Mouse (Mus musculus) hindbrain, embryonic 13.5 days (tissue): ENCODE results near the gene Bnip1. TPM values are rescaled to one million over a fixed set of nuclear protein-coding genes. Genes with fewer than 3 reads are reported as not detected.

ENCODE experiments used
- ATAC-seq: fragments of 200-750 bp; cut with Nextera tagmentation; 2 replicates; pipeline ENCODE4 v1.8.0; 2017; ENCODE audit warnings: moderate TSS enrichment; ENCODE audit not compliant: low FRiP score
- H3K27ac ChIP-seq: fragments of 300-500 bp; sonication (generic); 2 replicates; pipeline ENCODE4 v1.5.1; 2015; ENCODE audit warnings: inconsistent platforms, mild to moderate bottlenecking, moderate library complexity
- H3K27me3 ChIP-seq: fragments of 300-500 bp; sonication (generic); 2 replicates; pipeline ENCODE4 v1.6.1; 2015; ENCODE audit warnings: mild to moderate bottlenecking, inconsistent platforms
- H3K36me3 ChIP-seq: fragments of 300-500 bp; sonication (generic); 2 replicates; pipeline ENCODE4 v1.6.1; 2015; ENCODE audit warnings: mild to moderate bottlenecking, inconsistent platforms
- H3K4me1 ChIP-seq: fragments of 300-500 bp; sonication (generic); replicated peaks from 2 replicates; pipeline ENCODE4 v1.6.1; 2015; ENCODE audit warnings: inconsistent platforms
- H3K4me2 ChIP-seq: fragments of 300-500 bp; sonication (generic); 2 replicates; pipeline ENCODE4 v1.6.1; 2015; ENCODE audit warnings: inconsistent platforms, mild to moderate bottlenecking, moderate library complexity
- H3K4me3 ChIP-seq: fragments of 300-500 bp; sonication (generic); 2 replicates; pipeline ENCODE4 v1.5.1; 2015; ENCODE audit warnings: mild to moderate bottlenecking, inconsistent platforms
- H3K9ac ChIP-seq: fragments of 300-500 bp; sonication (generic); 2 replicates; pipeline ENCODE4 v1.6.1; 2015; ENCODE audit warnings: mild to moderate bottlenecking, inconsistent platforms
- H3K9me3 ChIP-seq: fragments of 300-500 bp; sonication (generic); 2 replicates; pipeline ENCODE4 v1.6.1; 2016; ENCODE audit warnings: inconsistent platforms
- WGBS: fragments of 180-500 bp; shearing (Covaris S2); methylation state at CpG from one replicate; pipeline ENCODE4 v1.1.7; 2015; 5-methylcytosine and 5-hydroxymethylcytosine counted together
- polyA plus RNA-seq: library from polyadenylated mRNA; unstranded; fragments of >200 nt; fragmentation: Nextera tagmentation; extraction: Ambion mirVana; gene quantifications from 2 replicates; pipeline ENCODE4 v1.2.1, GENCODE M21; 2015

Bnip1 gene
- polyA plus RNA-seq, 1 experiment from 2014 or later: 50.3 TPM

GRCm38 (mm10) chr17:26797379-26798128 is 16.7 kb downstream of the Bnip1 start:
- Histone ChIP-seq H3K4me1 (no peaks in the 10 kb centered on the region), H3K9ac (no peak overlapping the region), H3K27ac (no peak overlapping the region), H3K4me3 (no peak overlapping the region), H3K9me3 (no peaks in the 10 kb centered on the region), H3K36me3 (peaks cover 16% of the 10 kb centered on the region), H3K4me2 (no peak overlapping the region), H3K27me3 (no peaks in the 10 kb centered on the region)
- 75% methylated on average over 6 of the region's 6 CpGs for WGBS
- ATAC-seq: no peak

- WGBS: 88% methylated on average over 3 of the region's 3 CpGs
- Histone ChIP-seq H3K27ac (no peak overlapping the region), H3K4me2 (no peak overlapping the region), H3K9ac (no peak overlapping the region), H3K27me3 (no peaks in the 10 kb centered on the region), H3K36me3 (no peaks in the 10 kb centered on the region), H3K9me3 (peaks cover 3% of the 10 kb centered on the region; the same call in 1 of the 2 replicates), H3K4me1 (no peaks in the 10 kb centered on the region), H3K4me3 (no peak overlapping the region)
- ATAC-seq: no peak
These were observed 22.0 kb downstream of the Bnip1 start for GRCm38 (mm10) chr17:26802886-26803285.

GRCm38 (mm10) chr17:26812607-26813006 is 31.7 kb downstream of the Bnip1 start:
- Histone ChIP-seq H3K4me3 (no peak overlapping the region), H3K27me3 (0 out of 2 replicates have a peak, but pooled peaks cover 8% of the 10 kb centered on the region), H3K4me1 (0 out of 2 replicates have a peak, but pooled peaks cover 3% of the 10 kb centered on the region), H3K9ac (no peak overlapping the region), H3K4me2 (no peak overlapping the region), H3K36me3 (no peaks in the 10 kb centered on the region), H3K27ac (no peak overlapping the region), H3K9me3 (no peaks in the 10 kb centered on the region)
- no peak for ATAC-seq
- 81% methylated on average over 2 of the region's 2 CpGs for WGBS

- no peaks in the 10 kb centered on the region for H3K36me3 ChIP-seq
- H3K27me3 ChIP-seq: peaks cover 11% of the 10 kb centered on the region; the same call in 1 of the 2 replicates
- H3K4me2 ChIP-seq: no peak overlapping the region
- no peak overlapping the region for H3K9ac ChIP-seq
- ATAC-seq: no peak
- no peak overlapping the region for H3K27ac ChIP-seq
- no peaks in the 10 kb centered on the region for H3K9me3 ChIP-seq
- H3K4me1 ChIP-seq: 0 out of 2 replicates have a peak, but pooled peaks cover 3% of the 10 kb centered on the region
- no peak overlapping the region for H3K4me3 ChIP-seq
- 87% methylated on average over 9 of the region's 9 CpGs for WGBS
These were observed 32.6 kb downstream of the Bnip1 start for GRCm38 (mm10) chr17:26813497-26813896.

GRCm38 (mm10) chr17:26816810-26817209 is 35.9 kb downstream of the Bnip1 start:
- Histone ChIP-seq H3K4me3 (no peak overlapping the region), H3K4me1 (no peaks in the 10 kb centered on the region), H3K4me2 (no peak overlapping the region), H3K36me3 (no peaks in the 10 kb centered on the region), H3K9me3 (no peaks in the 10 kb centered on the region), H3K9ac (no peak overlapping the region), H3K27ac (no peak overlapping the region), H3K27me3 (peaks cover 21% of the 10 kb centered on the region; the same call in 1 of the 2 replicates)
- ATAC-seq: no peak
- 90% methylated on average over 6 of the region's 6 CpGs for WGBS

- Histone ChIP-seq H3K4me2 (no peak overlapping the region), H3K36me3 (no peaks in the 10 kb centered on the region), H3K4me1 (no peaks in the 10 kb centered on the region), H3K4me3 (no peak overlapping the region), H3K27ac (no peak overlapping the region), H3K9me3 (no peaks in the 10 kb centered on the region), H3K9ac (no peak overlapping the region), H3K27me3 (peaks cover 21% of the 10 kb centered on the region; the same call in 1 of the 2 replicates)
- ATAC-seq: no peak
These were observed 36.9 kb downstream of the Bnip1 start for GRCm38 (mm10) chr17:26817776-26818175.

- 77% methylated on average over 15 of the region's 17 CpGs for WGBS
- H3K4me3 ChIP-seq: no peak overlapping the region
- no peaks in the 10 kb centered on the region for H3K36me3 ChIP-seq
- no peak overlapping the region for H3K9ac ChIP-seq
- H3K27me3 ChIP-seq: peaks cover 33% of the 10 kb centered on the region
- H3K27ac ChIP-seq: no peak overlapping the region
- H3K4me1 ChIP-seq: no peaks in the 10 kb centered on the region
- no peak for ATAC-seq
- no peaks in the 10 kb centered on the region for H3K9me3 ChIP-seq
- no peak overlapping the region for H3K4me2 ChIP-seq
These were observed 45.3 kb downstream of the Bnip1 start for GRCm38 (mm10) chr17:26826131-26826530.

- H3K36me3 ChIP-seq: no peaks in the 10 kb centered on the region
- 83% methylated on average over 2 of the region's 2 CpGs for WGBS
- ATAC-seq: no peak
- no peak overlapping the region for H3K27ac ChIP-seq
- H3K4me1 ChIP-seq: no peaks in the 10 kb centered on the region; the same call in 1 of the 2 replicates
- no peak overlapping the region for H3K9ac ChIP-seq
- no peak overlapping the region for H3K4me2 ChIP-seq
- no peaks in the 10 kb centered on the region for H3K9me3 ChIP-seq
- H3K27me3 ChIP-seq: peaks cover 92% of the 10 kb centered on the region
- no peak overlapping the region for H3K4me3 ChIP-seq
These were observed 52.9 kb downstream of the Bnip1 start for GRCm38 (mm10) chr17:26833806-26834205.

GRCm38 (mm10) chr17:26834302-26834965 is 53.6 kb downstream of the Bnip1 start:
- peaks cover 6% of the 10 kb centered on the region for H3K4me1 ChIP-seq
- H3K27ac ChIP-seq: no peak overlapping the region
- no peak overlapping the region for H3K9ac ChIP-seq
- peaks cover 92% of the 10 kb centered on the region for H3K27me3 ChIP-seq
- H3K4me2 ChIP-seq: no peak overlapping the region
- no peaks in the 10 kb centered on the region for H3K9me3 ChIP-seq
- H3K4me3 ChIP-seq: no peak overlapping the region
- no peaks in the 10 kb centered on the region for H3K36me3 ChIP-seq
- ATAC-seq: no peak
- 67% methylated on average over 5 of the region's 5 CpGs for WGBS

GRCm38 (mm10) chr17:26834966-26835755 is 54.3 kb downstream of the Bnip1 start:
- H3K9me3 ChIP-seq: no peaks in the 10 kb centered on the region
- H3K36me3 ChIP-seq: no peaks in the 10 kb centered on the region
- no peak overlapping the region for H3K4me2 ChIP-seq
- no peak for ATAC-seq
- H3K9ac ChIP-seq: no peak overlapping the region
- no peak overlapping the region for H3K27ac ChIP-seq
- peaks cover 92% of the 10 kb centered on the region for H3K27me3 ChIP-seq
- peaks cover 8% of the 10 kb centered on the region for H3K4me1 ChIP-seq
- 38% methylated on average over 5 of the region's 9 CpGs for WGBS
- H3K4me3 ChIP-seq: no peak overlapping the region

GRCm38 (mm10) chr17:26835956-26836355 is 55.1 kb downstream of the Bnip1 start:
- H3K27ac ChIP-seq: no peak overlapping the region
- no peak overlapping the region for H3K9ac ChIP-seq
- H3K9me3 ChIP-seq: no peaks in the 10 kb centered on the region
- H3K4me3 ChIP-seq: no peak overlapping the region
- peaks cover 93% of the 10 kb centered on the region for H3K27me3 ChIP-seq
- no peak overlapping the region for H3K4me2 ChIP-seq
- no peak for ATAC-seq
- WGBS: 2% methylated on average over 8 of the region's 8 CpGs
- peaks cover 8% of the 10 kb centered on the region for H3K4me1 ChIP-seq
- no peaks in the 10 kb centered on the region for H3K36me3 ChIP-seq

- H3K36me3 ChIP-seq: no peaks in the 10 kb centered on the region
- no peak for ATAC-seq
- peaks cover 11% of the 10 kb centered on the region for H3K4me1 ChIP-seq
- no peak overlapping the region for H3K9ac ChIP-seq
- H3K27ac ChIP-seq: no peak overlapping the region
- WGBS: 6% methylated on average over 5 of the region's 5 CpGs
- peaks cover 97% of the 10 kb centered on the region for H3K27me3 ChIP-seq
- H3K4me2 ChIP-seq: no peak overlapping the region
- no peak overlapping the region for H3K4me3 ChIP-seq
- H3K9me3 ChIP-seq: no peaks in the 10 kb centered on the region
These were observed 55.5 kb downstream of the Bnip1 start for GRCm38 (mm10) chr17:26836377-26836776.
